Mouse (Mus musculus) testis, postnatal 14 days (tissue): ENCODE measurements at regions not wholly inside any gene's neighbourhood (a gene's known extent, or its start where the extent isn't known, plus 50 kb on each side); places are given as distances from the start of the nearest gene placed in this dataset.
A peak's percentile ranks its signal among the peaks of the same experiment; 100 is the strongest.

Source experiments
- DNase-seq: peaks from one replicate; pipeline ENCODE4 v3.0.0; 2021; ENCODE audit warnings: low spot score

GRCm38 (mm10) chr7:115192482-115192881 lies 449.0 kb downstream of the Insc start:
- no peak for DNase-seq

- no peak for DNase-seq
Observed at GRCm38 (mm10) chr7:115192992-115193761, 449.7 kb downstream of the Insc start.

GRCm38 (mm10) chr7:115204916-115205315 lies 461.4 kb downstream of the Insc start:
- DNase-seq, result no peak

- DNase-seq, result no peak
Observed at GRCm38 (mm10) chr7:115206479-115207134, 463.1 kb downstream of the Insc start.

- no peak for DNase-seq
Observed at GRCm38 (mm10) chr7:115208781-115209180, 465.3 kb downstream of the Insc start.

GRCm38 (mm10) chr7:115210012-115210411 lies 466.5 kb downstream of the Insc start:
- no peak for DNase-seq

- DNase-seq, result peak; percentile 84
Observed at GRCm38 (mm10) chr7:115216838-115217237, 473.3 kb downstream of the Insc start.

GRCm38 (mm10) chr7:115217255-115217654 lies 473.8 kb downstream of the Insc start:
- DNase-seq, result no peak

- no peak for DNase-seq
Observed at GRCm38 (mm10) chr7:115217712-115218111, 474.2 kb downstream of the Insc start.

GRCm38 (mm10) chr7:115218596-115219180 lies 475.2 kb downstream of the Insc start:
- DNase-seq, result no peak

GRCm38 (mm10) chr7:115222642-115223041 lies 479.1 kb downstream of the Insc start:
- DNase-seq, result no peak

- no peak for DNase-seq
Observed at GRCm38 (mm10) chr7:115230525-115230924, 487.0 kb downstream of the Insc start.

- DNase-seq, result no peak
Observed at GRCm38 (mm10) chr7:115233850-115234436, 490.4 kb downstream of the Insc start.

GRCm38 (mm10) chr7:115237131-115237530 lies 493.6 kb downstream of the Insc start:
- no peak for DNase-seq

GRCm38 (mm10) chr7:115251591-115252369 lies 508.3 kb downstream of the Insc start:
- DNase-seq, result no peak

GRCm38 (mm10) chr7:115252370-115252750 lies 508.9 kb downstream of the Insc start:
- no peak for DNase-seq

GRCm38 (mm10) chr7:115258626-115259025 lies 515.1 kb downstream of the Insc start:
- no peak for DNase-seq

GRCm38 (mm10) chr7:115263082-115263481 lies 519.6 kb downstream of the Insc start:
- DNase-seq, result no peak

- DNase-seq, result no peak
Observed at GRCm38 (mm10) chr7:115266141-115266540, 522.6 kb downstream of the Insc start.

GRCm38 (mm10) chr7:115270803-115271202 lies 527.3 kb downstream of the Insc start:
- DNase-seq, result no peak

- DNase-seq, result peak; percentile 5
Observed at GRCm38 (mm10) chr7:115274836-115275235, 531.3 kb downstream of the Insc start.

- no peak for DNase-seq
Observed at GRCm38 (mm10) chr7:115290801-115291417, 547.4 kb downstream of the Insc start.
